Mouse (Mus musculus) hindbrain, embryonic 12.5 days (tissue): ENCODE measurements around the gene Sppl2a. TPM values are rescaled to one million over a fixed set of nuclear protein-coding genes. Genes with fewer than 3 reads are reported as not detected.
A peak's percentile ranks its signal among the peaks of the same experiment; 100 is the strongest.
"Not testable (repeated sequence)": the region's sequence is repeated elsewhere in the genome, so short reads cannot be mapped to it uniquely, and the experiment has no call there.

Experiments used
- ATAC-seq: fragments of 200-750 bp; cut with Nextera tagmentation; 2 replicates; pipeline ENCODE4 v1.8.0; 2017; ENCODE audit warnings: moderate TSS enrichment; ENCODE audit not compliant: low FRiP score
- H3K27ac ChIP-seq: fragments of 300-500 bp; sonication (generic); 2 replicates; pipeline ENCODE4 v1.5.1; 2016; ENCODE audit warnings: mild to moderate bottlenecking
- H3K27me3 ChIP-seq: fragments of 300-500 bp; sonication (generic); 2 replicates; pipeline ENCODE4 v1.6.1; 2016; ENCODE audit warnings: mild to moderate bottlenecking
- H3K36me3 ChIP-seq: fragments of 300-500 bp; sonication (generic); 2 replicates; pipeline ENCODE4 v1.6.1; 2016; ENCODE audit warnings: mild to moderate bottlenecking
- H3K4me1 ChIP-seq: fragments of 300-500 bp; sonication (generic); 2 replicates; pipeline ENCODE4 v1.6.1; 2016
- H3K4me2 ChIP-seq: fragments of 300-500 bp; sonication (generic); replicated peaks from 2 replicates; pipeline ENCODE4 v1.6.1; 2016; ENCODE audit warnings: mild to moderate bottlenecking
- H3K4me3 ChIP-seq: fragments of 300-500 bp; sonication (generic); 2 replicates; pipeline ENCODE4 v1.5.1; 2016; ENCODE audit warnings: mild to moderate bottlenecking
- H3K9ac ChIP-seq: fragments of 300-500 bp; sonication (generic); 2 replicates; pipeline ENCODE4 v1.6.1; 2016; ENCODE audit warnings: mild to moderate bottlenecking, moderate library complexity
- H3K9me3 ChIP-seq: fragments of 300-500 bp; sonication (generic); replicated peaks from 2 replicates; pipeline ENCODE4 v1.6.1; 2016; ENCODE audit warnings: mild to moderate bottlenecking
- WGBS: fragments of 180-500 bp; shearing (Covaris S2); methylation state at CpG from one replicate; pipeline ENCODE4 v1.1.7; 2016; 5-methylcytosine and 5-hydroxymethylcytosine counted together
- polyA plus RNA-seq: library from polyadenylated mRNA; unstranded; fragments of >200 nt; fragmentation: Nextera tagmentation; extraction: Ambion mirVana; gene quantifications from 2 replicates; pipeline ENCODE4 v1.2.1, GENCODE M21; 2016

Gene Sppl2a
- polyA plus RNA-seq, 1 experiment from 2014 or later = 37.2 TPM

- H3K9me3 ChIP-seq = no peaks in the 10 kb centered on the region
- H3K27ac ChIP-seq = no peak overlapping the region
- no peak overlapping the region for H3K4me3 ChIP-seq
- ATAC-seq = no peak
- no peak overlapping the region for H3K4me2 ChIP-seq
- 0 out of 2 replicates have a peak, but pooled peaks cover under 1% of the 10 kb centered on the region for H3K36me3 ChIP-seq
- no peaks in the 10 kb centered on the region for H3K4me1 ChIP-seq
- H3K9ac ChIP-seq = no peak overlapping the region
- no peaks in the 10 kb centered on the region for H3K27me3 ChIP-seq
- WGBS = 62% methylated on average over 3 of the region's 3 CpGs
Measured at GRCm38 (mm10) chr2:126887141-126887540, 45.9 kb downstream of the Sppl2a start.

GRCm38 (mm10) chr2:126885871-126886270, 47.2 kb downstream of the Sppl2a start:
- Histone ChIP-seq H3K9me3 (no peaks in the 10 kb centered on the region), H3K4me3 (no peak overlapping the region)
- 84% methylated on average over 2 of the region's 2 CpGs for WGBS

GRCm38 (mm10) chr2:126882711-126883110, 50.3 kb downstream of the Sppl2a start:
- not testable (repeated sequence) for H3K27me3 ChIP-seq, H3K36me3 ChIP-seq, H3K4me1 ChIP-seq, ATAC-seq, H3K9ac ChIP-seq, H3K4me2 ChIP-seq, H3K27ac ChIP-seq, H3K9me3 ChIP-seq, H3K4me3 ChIP-seq
- WGBS = 64% methylated on average over 2 of the region's 2 CpGs

More at GRCm38 (mm10) chr2:126885871-126886270, 47.2 kb downstream of the Sppl2a start:
- H3K4me2 ChIP-seq = no peak overlapping the region
- H3K36me3 ChIP-seq = no peaks in the 10 kb centered on the region
- H3K27ac ChIP-seq = no peak overlapping the region
- no peak overlapping the region for H3K9ac ChIP-seq
- no peak for ATAC-seq
- H3K4me1 ChIP-seq = no peaks in the 10 kb centered on the region
- H3K27me3 ChIP-seq = no peaks in the 10 kb centered on the region

GRCm38 (mm10) chr2:126877991-126878390, 55.0 kb downstream of the Sppl2a start:
- H3K36me3 ChIP-seq = no peaks in the 10 kb centered on the region
- no peaks in the 10 kb centered on the region for H3K9me3 ChIP-seq
- H3K27ac ChIP-seq = no peak overlapping the region
- H3K4me2 ChIP-seq = no peak overlapping the region
- H3K4me3 ChIP-seq = no peak overlapping the region
- ATAC-seq = no peak
- 89% methylated on average over 1 of the region's 1 CpGs for whole genome bisulfite sequencing
- H3K4me1 ChIP-seq = peaks cover 9% of the 10 kb centered on the region
- no peaks in the 10 kb centered on the region for H3K27me3 ChIP-seq
- H3K9ac ChIP-seq = no peak overlapping the region

GRCm38 (mm10) chr2:126875871-126876796, 56.9 kb downstream of the Sppl2a start, which contains the start of gene Trpm7:
Gene Trpm7, minus strand, starts transcription at chr2:126876230.
- Histone ChIP-seq H3K27me3 (no peaks in the 10 kb centered on the region), H3K9ac (peak within 1 kb of the TSS; percentile 90), H3K9me3 (no peaks in the 10 kb centered on the region), H3K27ac (peak within 1 kb of the TSS; percentile 97), H3K4me2 (peak within 1 kb of the TSS; percentile 70), H3K4me3 (peak within 1 kb of the TSS; percentile 90), H3K4me1 (peaks cover 9% of the 10 kb centered on the region), H3K36me3 (no peaks in the 10 kb centered on the region)
- peak; percentile 98 for ATAC-seq
- under 1% methylated on average over 74 of the region's 81 CpGs for WGBS

- Histone ChIP-seq H3K27ac (peak overlapping the region; percentile 97), H3K36me3 (no peaks in the 10 kb centered on the region), H3K9me3 (no peaks in the 10 kb centered on the region), H3K4me1 (peaks cover 9% of the 10 kb centered on the region), H3K4me2 (peak overlapping the region; percentile 70), H3K9ac (peak overlapping the region; percentile 90), H3K27me3 (no peaks in the 10 kb centered on the region), H3K4me3 (peak overlapping the region; percentile 90)
- ATAC-seq = peak; percentile 69
- WGBS = under 1% methylated on average over 18 of the region's 18 CpGs
Measured at GRCm38 (mm10) chr2:126875516-126875835, 57.6 kb downstream of the Sppl2a start.

- H3K27me3 ChIP-seq = no peaks in the 10 kb centered on the region
- no peaks in the 10 kb centered on the region for H3K9me3 ChIP-seq
- H3K36me3 ChIP-seq = no peaks in the 10 kb centered on the region
- H3K4me1 ChIP-seq = peaks cover 9% of the 10 kb centered on the region
- H3K9ac ChIP-seq = peak overlapping the region; percentile 90
- H3K4me3 ChIP-seq = peak overlapping the region; percentile 90
- 32% methylated on average over 13 of the region's 13 CpGs for WGBS
- H3K27ac ChIP-seq = peak overlapping the region; percentile 97
- H3K4me2 ChIP-seq = peak overlapping the region; percentile 70
- ATAC-seq = peak; percentile 6; the same call in 1 of the 2 replicates
Measured at GRCm38 (mm10) chr2:126874809-126875515, 58.1 kb downstream of the Sppl2a start.

- no peak for ATAC-seq
- Histone ChIP-seq H3K9ac (no peak overlapping the region), H3K4me2 (no peak overlapping the region), H3K27ac (no peak overlapping the region), H3K27me3 (no peaks in the 10 kb centered on the region), H3K4me3 (no peak overlapping the region), H3K4me1 (no peaks in the 10 kb centered on the region), H3K36me3 (no peaks in the 10 kb centered on the region), H3K9me3 (no peaks in the 10 kb centered on the region)
- WGBS = 92% methylated on average over 1 of the region's 1 CpGs
Measured at GRCm38 (mm10) chr2:126866301-126866700, 66.7 kb downstream of the Sppl2a start.

GRCm38 (mm10) chr2:126865501-126866199, 67.4 kb downstream of the Sppl2a start:
- no peaks in the 10 kb centered on the region for H3K4me1 ChIP-seq
- no peak overlapping the region for H3K27ac ChIP-seq
- WGBS = 95% methylated on average over 10 of the region's 10 CpGs
- no peaks in the 10 kb centered on the region for H3K9me3 ChIP-seq
- no peak overlapping the region for H3K9ac ChIP-seq
- no peak for ATAC-seq
- H3K4me2 ChIP-seq = no peak overlapping the region
- H3K36me3 ChIP-seq = no peaks in the 10 kb centered on the region
- H3K27me3 ChIP-seq = no peaks in the 10 kb centered on the region
- H3K4me3 ChIP-seq = no peak overlapping the region

GRCm38 (mm10) chr2:126865026-126865425, 68.0 kb downstream of the Sppl2a start:
- H3K9me3 ChIP-seq = no peaks in the 10 kb centered on the region
- WGBS = 95% methylated on average over 3 of the region's 3 CpGs

GRCm38 (mm10) chr2:126844751-126845150, 88.3 kb downstream of the Sppl2a start:
- Histone ChIP-seq H3K36me3 (peaks cover 38% of the 10 kb centered on the region), H3K27me3 (no peaks in the 10 kb centered on the region), H3K4me2 (no peak overlapping the region), H3K9me3 (no peaks in the 10 kb centered on the region), H3K27ac (no peak overlapping the region), H3K4me3 (no peak overlapping the region), H3K9ac (no peak overlapping the region), H3K4me1 (no peaks in the 10 kb centered on the region)
- no peak for ATAC-seq
- WGBS = 97% methylated on average over 4 of the region's 4 CpGs

More at GRCm38 (mm10) chr2:126865026-126865425, 68.0 kb downstream of the Sppl2a start:
- H3K27ac ChIP-seq = no peak overlapping the region
- H3K36me3 ChIP-seq = no peaks in the 10 kb centered on the region
- H3K4me1 ChIP-seq = no peaks in the 10 kb centered on the region
- no peak for ATAC-seq
- no peak overlapping the region for H3K4me2 ChIP-seq
- no peak overlapping the region for H3K9ac ChIP-seq
- no peaks in the 10 kb centered on the region for H3K27me3 ChIP-seq
- no peak overlapping the region for H3K4me3 ChIP-seq
